Mouse (Mus musculus) neural tube, embryonic 10.5 days (tissue): ENCODE results near the gene Vwa1.
A peak's percentile ranks its signal among the peaks of the same experiment; 100 is the strongest.
"Not testable (repeated sequence)": the region's sequence is repeated elsewhere in the genome, so short reads cannot be mapped to it uniquely, and the experiment has no call there.

Source experiments
- DNase-seq: peaks from one replicate; pipeline ENCODE4 v3.0.0-alpha.2; 2017; ENCODE audit warnings: low spot score; ENCODE audit errors: extremely low spot score

Gene Vwa1

DNA sequence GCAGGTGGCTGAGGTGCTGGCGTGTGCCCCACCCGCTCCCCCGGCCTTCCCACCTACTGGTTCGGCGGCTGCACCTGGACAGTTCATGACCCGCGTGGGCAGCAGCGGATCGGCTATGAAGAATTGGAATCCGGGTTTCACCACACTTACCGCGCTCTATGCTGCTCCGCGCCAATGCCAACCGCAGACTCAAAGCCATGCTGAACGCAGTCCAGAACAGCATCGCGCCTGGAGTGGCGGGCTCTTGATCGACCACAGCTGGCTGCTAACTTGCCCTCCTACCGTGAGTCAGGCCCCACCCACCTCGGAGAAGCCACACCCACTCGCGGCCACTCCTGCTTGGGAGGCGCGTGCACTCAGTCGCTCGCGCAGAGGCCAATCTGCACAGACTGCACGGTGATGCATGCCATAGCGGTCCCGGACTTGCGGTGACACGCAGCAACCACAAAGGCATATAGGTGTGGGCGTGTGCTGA, at the start of gene Vwa1:
Gene Vwa1 (minus strand): TSS at position 419 of the 475 bp plus-strand sequence.
- DNase-seq = peak; percentile 84

DNA sequence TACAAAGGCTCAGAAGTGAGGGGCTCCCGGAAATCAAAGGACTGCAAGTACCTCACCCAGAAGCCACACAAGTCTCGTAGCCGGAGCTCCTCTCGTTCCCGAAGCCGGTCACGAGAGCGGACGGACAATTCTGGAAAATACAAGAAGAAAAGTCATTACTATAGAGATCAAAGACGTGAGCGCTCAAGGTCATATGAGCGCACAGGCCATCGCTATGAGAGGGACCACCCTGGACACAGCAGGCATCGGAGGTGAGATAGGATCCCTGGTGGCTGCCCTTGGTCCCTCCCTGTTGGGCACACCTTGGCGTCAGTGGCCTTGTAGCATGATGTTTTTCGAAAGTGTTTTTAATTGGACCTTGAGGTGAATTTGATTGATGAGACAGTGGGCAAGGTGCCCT, 48.9 kb upstream of the Vwa1 start:
- no peak for DNase-seq

DNA sequence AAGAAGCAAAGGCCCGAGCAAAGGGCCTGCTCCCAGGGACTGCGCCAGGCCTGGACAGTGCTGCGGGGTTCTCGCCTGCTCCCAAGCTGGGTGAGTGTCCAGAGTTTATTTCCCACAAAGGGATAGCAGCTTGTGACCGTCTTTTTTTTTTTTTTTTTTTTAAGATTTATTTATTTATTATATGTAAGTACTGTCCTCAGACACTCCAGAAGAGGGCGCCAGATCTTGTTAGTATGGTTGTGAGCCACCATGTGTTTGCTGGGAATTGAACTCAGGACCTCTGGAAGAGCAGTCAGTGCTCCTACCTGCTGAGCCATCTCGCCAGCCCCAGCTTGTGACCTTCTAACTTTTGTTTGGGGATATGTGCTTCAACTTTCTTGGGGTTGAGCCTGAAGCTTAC, 46.5 kb upstream of the Vwa1 start:
- no peak for DNase-seq

DNA sequence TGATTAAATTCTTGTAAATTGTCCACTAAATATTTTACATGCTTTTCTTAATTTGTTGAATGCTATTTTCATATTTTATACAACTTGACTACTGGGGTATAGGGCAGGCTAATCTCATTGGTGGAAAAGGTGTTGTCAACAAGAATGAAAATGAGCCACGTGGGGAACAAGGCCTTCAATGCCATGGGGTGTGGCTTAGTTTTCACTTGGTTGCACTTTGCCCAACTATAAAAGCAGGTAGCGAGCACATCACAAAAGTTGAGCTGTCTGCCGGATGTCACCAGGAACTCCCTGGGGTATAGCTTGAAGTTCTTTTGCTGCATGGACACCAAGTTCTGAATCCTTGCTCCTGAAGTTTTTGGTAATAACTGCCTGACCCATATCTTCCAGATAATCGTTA, 43.0 kb upstream of the Vwa1 start:
- DNase-seq = no peak

DNA sequence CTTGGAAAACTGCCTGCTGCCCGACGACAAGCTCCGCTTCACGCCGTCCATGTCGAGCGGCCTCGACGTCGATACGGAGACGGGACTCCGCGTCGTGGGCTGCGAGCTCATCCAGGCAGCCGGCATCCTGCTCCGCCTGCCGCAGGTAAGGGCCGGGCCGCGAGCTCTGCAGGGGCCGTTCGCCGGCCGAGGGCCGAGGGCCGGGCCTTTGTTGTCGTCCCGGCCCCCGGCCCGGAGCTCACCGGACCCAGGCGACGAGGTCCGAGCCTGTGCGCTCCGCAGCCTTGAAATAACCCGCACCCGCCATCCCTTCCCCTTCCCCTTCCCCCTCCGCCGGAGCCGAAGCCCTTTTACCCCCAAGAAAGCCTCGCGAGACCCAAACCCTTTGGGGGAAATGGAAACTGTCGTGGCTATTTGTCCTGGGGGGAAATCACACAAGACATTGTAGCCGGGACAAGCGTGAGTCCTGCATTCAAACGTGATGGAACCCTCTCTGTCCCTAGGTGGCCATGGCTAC, 38.2 kb upstream of the Vwa1 start:
- peak; percentile 57 for DNase-seq

DNA sequence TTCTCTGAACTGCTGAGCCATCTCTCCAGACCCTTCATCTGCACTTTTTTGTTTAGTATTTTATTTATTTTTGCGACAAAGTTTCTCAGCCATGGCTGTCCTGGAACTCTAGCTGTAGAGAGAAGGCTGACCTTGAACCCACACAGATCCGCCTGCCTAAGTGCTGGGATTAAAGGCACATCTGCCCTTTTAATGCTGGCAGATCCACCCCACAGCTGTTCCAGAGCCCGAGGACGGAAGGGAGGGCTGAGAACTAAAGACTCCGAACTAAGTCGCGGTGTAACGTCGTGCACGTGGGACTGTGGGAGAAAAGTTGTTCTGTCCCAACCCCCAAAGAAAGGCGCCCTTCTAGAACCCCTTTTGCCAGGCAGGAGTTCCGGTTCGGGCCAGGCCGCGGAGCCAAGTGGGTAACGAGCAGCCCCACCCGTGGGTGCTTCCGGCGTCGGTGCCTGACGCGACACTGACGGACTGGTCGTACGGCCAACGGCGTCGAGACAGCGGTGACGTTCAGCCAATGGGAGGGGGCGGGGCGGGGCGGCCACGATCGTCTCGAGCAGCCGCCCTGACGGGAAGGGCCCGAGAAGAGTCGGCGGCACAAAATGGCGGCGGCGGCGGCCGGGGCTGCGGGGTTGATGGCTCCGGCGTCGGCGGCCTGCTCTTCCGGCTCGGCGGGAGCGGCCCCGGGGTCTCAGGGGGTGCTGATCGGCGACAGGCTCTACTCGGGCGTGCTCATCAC, 37.6 kb upstream of the Vwa1 start, which contains the start of gene Ccnl2:
Gene Ccnl2 (plus strand): TSS at position 561 of the 736 bp plus-strand sequence.
- DNase-seq = peak; percentile 96

DNA sequence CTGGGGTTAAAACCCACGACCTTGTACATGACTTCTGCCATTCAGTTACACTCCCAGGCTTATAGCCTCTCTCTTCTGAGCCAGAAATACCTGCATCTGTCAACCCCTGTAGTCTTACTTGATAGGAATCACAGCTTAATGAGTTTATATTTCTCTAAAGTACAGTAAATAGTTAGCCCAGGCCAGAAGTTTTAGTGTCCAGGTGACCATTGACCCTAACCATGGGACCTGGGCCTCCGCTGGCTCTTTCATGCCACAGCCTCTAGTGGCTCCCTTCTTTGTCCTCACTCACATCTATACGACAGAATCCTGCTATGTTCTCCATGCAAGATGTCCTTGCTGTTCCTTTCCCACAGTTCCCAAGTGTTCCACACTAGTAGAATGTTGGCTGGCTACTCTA, 33.3 kb upstream of the Vwa1 start:
- no peak for DNase-seq

DNA sequence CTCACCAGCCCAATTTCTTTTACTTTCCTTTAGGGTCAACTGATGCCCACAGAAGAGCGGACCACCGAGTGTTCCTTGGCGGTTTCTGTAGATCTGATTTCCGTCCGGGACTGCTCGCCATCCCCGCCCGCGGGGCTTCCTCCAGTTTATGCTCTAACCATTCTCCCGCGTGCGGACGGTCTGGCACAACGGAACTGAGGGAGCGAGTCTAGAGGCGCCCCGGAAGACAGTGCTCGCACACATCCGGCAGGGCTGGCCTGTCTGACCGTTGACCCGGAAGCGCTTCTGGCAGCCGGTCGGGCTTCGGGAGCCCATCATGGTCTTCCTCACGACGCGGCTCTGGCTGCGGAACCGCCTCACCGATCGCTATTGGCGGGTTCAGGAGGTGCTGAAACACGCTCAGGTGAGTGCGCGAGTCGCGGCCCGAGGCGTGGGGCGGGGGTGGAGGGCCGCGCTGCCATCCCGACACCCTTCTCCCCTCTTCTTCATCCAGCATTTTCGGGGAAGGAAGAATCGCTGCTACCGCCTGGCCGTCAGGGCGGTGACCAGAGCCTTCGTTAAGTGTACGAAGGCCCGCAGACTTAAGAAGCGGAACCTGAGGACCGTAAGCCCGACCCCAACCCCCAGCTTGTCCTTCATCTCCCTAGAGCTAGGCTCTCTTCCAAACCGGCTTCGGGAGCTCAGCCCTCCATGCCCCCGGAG, 29.0 kb upstream of the Vwa1 start:
- peak; percentile 97 for DNase-seq

DNA sequence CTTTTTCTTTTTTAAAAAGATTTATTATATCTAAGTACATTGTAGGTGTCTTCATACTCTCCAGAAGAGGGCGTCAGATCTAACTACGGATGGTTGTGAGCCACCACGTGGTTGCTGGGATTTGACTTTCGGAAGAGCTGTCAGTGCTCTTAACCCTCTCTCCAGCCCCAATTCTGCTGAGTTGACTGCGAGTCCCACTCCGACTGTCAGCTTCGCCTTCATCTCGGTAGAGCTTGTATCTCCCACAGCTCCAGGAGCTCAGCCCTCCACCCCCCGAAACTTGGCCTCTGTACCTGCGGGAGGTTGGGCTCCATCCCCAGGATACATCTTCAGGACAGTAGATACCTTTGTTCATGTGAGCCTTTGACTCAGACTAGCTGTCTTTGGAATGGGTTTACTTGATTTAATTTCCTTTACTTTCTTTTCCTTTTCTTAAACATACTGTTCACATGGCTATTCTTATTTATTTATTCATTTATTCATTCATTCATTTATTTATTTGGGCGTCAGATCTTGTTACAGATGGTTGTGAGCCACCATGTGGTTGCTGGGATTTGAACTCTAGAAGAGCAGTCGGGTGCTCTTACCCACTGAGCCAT, 28.3 kb upstream of the Vwa1 start, which contains the start of gene Mrpl20:
Gene Mrpl20 (plus strand): TSS at position 138 of the 599 bp plus-strand sequence.
- DNase-seq = no peak

DNA sequence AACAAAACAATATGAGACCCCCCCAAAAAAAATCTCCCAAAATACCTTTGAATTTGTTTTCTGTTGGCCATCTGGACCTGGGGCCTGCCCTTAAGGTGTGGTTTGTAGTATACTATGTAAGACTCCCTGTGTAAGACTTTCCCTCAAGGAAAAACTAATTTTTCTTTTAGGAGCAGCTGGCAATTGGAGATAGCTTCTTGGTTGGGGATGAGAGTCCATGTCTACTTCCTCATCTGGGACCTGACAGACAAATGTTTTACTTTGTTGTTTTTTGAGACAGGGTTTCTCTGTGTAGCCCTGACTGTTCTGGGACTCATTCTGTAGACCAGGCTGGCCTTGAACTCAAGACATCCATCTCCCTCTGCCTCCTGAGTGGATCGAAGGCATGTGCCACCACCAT, 27.6 kb upstream of the Vwa1 start:
- no peak for DNase-seq

DNA sequence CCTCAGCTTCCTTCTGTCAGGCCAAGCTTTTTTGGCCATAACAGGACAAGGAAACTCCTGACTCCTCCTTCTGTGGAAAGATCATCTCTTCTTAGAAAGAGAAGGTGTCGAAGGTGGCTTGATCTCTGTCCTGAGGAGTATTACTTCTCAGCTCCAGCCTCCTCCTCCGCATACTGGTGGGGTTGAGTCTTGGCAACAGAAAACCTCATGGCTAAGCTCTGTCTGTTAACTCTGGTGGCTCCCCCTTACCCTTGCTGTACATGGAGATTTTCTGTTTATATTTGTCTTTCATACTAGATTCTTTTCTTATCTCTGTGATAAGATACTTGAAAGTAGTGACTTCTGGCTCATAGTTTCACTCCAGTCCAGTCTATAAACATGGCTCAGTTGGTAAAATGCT, 19.2 kb upstream of the Vwa1 start:
- no peak for DNase-seq

DNA sequence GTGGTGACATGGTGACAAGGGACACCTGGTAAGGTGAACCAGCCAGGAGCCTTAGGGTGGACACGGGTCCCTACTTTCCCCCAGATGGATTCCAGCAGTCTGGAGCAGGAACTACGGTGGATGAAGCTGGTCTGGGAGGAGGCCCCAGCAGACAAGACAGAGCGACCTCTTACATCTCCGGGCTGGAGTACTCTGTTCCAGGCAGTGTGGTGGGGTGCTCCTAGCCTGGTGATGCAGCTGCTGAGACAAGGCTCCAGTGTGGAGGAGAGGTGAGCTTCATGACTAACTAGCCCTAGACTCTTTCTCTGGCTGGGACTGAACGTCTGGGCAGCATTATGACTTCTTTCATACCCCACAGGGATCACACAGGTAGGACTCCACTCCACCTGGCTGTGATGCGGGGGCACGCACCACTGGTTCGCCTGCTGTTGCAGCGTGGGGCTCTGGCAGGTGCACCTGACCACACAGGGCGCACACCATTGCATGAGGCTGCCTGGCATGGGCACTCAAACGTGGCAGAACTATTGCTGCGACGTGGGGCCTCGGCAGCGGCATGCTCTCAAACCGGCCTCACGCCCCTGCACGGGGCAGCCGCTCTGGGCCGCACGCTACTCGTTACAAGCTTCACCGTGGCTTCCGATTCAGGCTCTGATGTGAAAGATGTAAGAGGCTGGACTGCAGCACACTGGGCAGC, 16.9 kb upstream of the Vwa1 start:
- DNase-seq = no peak

DNA sequence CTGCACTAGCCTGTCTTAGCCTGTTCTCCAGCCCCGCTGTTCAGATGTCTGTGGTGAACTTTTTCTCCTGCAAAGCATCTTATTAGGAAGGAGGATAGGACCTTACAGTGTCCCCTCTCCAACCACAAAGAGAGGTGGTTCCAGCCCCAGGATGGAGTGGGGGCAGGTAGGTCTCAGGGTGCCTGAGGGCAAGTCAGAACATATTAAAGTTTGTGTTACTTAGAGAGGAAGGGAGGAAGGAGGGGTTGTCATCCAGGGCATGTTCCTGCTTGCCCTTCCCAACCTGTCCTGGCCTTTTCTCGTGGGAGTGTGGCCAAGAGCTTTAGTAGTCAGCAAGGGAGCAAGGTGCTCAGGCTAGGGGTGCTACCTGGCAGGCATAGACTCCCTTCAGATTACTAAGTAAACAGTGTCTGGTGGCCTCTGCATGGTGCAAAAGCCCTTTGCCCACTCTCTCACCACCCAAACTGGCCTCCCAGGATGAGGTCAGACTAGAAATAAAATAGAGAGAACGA, 16.2 kb upstream of the Vwa1 start:
- DNase-seq = no peak

DNA sequence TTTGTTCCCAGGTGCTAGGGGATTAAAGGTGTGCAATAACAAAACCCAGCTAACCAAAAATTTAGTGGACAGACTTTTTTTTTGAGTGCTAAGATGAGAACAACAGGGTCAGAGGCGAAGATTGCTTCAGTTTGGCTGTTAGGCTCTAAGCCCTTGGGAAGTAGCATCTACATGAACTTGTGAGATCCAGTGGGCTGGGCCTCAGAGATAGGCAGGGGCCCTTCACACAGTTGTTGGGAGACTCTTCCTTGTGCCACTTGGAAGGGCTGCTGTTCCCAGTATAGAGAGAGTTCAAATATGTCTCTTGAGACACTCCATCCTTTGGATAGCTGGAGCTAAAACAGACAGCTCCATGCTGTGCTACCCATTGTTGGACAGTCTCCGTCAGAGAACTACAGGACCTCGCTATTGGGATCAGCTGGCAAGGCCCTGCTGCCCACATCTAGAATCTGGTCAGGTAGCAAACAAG, 15.6 kb upstream of the Vwa1 start, which contains the start of gene Ankrd65:
Gene Ankrd65 (plus strand): TSS at position 419 of the 469 bp plus-strand sequence.
- no peak for DNase-seq

DNA sequence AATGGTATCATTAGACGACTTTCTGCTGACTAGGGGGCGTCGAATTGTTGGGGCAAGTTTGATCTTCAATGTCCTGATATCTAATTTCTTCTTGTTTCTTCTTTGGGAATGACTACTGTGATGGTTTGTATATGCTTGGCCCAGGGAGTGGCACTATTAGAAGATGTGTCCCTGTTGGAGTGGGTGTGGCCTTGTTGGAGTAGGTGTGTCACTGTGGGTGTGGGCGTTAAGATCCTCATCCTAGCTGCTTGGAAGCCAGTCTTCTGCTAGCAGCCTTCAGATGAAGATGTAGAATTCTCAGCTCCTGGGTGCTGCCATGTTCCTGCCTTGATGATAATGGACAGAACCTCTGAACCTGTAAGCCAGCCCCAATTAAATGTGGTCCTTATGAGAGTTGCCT, 14.3 kb upstream of the Vwa1 start:
- DNase-seq = not testable (repeated sequence)

DNA sequence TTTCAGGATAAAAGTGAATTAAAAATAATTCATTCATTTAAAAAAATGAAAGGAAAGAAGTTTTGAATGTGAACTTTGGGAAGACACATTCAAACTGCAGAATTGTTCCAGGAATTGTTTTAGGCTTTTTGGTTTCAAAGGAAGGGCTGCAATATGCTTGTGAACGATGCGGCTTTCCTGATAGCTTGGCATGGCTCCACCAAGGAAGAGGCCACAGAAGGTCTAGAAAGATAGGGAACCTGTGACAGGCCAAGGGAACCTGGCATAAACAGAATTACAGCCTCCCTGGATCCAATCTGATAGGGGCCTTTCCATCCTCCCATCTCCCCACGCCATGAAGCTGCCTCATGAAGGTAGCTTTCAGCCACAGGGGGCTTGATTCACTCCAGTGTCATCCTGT, 13.8 kb upstream of the Vwa1 start:
- no peak for DNase-seq

DNA sequence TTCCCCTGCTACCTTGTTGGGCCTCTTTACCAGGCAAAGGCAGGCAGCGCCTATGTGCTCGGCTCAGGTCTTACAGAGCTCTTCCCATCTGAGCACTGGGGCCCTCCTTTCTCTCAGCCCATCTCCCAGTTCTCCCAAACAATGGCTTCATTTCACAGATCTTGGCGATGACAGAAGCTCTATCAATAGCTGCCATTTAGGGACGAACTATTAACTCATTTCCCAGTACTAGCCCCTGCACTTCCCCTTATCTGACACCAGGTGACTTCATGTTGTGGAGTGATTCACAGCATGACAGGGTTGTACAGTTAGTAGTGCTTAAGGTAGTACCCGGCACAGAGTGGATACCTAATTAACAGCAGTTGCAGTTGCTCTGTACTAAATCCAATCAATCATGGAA, 11.3 kb upstream of the Vwa1 start, which contains the start of gene Tmem88b:
Gene Tmem88b (minus strand): TSS at position 56 of the 400 bp plus-strand sequence.
- no peak for DNase-seq

DNA sequence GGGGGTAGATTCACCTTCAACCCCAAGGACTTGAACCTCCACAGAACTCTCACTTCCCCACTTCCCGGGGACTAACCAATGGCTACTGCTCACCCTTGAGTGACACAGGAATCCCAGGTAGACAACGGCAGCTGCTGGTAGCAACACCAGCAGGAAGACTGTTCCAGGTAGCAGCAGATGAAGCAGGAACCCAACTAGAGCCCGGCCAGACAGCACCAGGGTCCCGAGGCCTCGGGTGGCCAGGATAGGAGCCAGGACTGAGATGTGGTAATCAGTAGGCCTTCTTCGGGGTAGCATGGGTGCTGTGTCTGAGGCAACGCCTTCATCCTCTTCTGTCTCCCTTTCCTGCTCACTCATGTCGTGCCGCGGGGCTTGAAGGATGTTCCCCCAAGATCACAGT, 10.7 kb upstream of the Vwa1 start:
- no peak for DNase-seq

DNA sequence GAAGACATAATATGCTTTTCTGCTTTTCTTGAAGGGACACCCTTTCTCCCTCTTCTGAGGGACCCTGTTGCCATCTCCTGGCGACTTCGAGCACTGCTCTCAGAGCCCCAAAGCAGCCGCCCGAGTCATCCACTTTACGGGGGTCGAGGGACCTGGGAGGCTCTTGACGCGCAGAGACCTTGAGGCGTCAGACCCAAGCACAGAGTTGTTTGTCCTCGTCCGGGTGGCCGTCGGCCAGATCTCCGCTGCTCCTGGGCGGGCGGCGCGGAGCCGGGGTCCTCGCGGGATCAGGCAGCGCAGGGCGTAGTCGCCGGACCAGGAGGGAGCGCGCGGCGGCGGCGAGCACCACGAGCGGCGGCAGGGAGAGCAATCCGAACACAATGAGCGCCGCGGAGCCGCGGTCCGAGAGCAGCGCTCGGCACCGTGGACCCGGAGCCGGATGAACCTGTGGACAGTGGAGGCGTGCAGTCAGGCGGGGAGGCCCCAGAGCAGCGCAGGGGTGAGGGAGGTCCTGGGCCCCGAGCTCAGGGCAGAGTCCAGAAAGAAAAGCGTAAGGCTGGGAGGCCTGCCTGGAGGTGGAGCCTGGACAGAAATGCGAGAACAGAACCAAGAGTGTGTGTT, 9.7 kb upstream of the Vwa1 start:
- DNase-seq = peak; percentile 87

DNA sequence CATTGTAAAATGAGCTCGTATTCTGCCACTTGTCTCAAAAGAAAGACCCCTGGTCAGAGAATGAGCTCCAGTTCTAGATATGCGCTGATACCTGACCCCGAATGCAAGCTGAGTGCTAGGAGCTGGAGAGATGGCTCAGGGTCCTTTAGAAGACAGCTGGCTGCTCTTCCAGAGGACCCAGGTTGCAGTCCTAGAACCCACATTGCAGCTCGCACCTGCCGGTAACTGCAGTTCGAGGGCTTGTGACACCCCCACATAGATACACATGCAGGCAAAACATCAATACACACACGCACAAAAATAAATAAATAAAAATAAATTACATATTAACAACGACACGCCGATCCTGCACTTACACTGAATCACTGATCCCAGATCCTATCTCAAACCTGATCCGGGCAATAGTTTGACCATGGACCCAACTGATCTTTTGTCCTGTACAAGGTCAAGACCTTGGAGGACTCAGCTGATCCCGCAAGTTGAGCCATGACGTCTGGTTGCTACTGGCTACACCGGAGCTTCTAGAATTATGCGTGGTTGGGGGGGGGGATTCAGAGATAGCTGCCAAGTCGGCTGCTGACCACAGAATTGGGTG, 9.1 kb upstream of the Vwa1 start:
- DNase-seq = no peak
